Mouse (Mus musculus): ENCODE measurements at regions not wholly inside any gene's neighbourhood (a gene's known extent, or its start where the extent isn't known, plus 50 kb on each side); places are given as distances from the start of the nearest gene placed in this dataset.

- Histone ChIP-seq H3K4me1 (replicated peaks; ENCODE audit: control insufficient read depth in 2 of 2, insufficient read depth in 2 of 2, low read length in 1 of 2) (no peaks in the 10 kb centered on the region; a peak in 1 of 4 replicates), H3K9ac (replicated peaks) (no peak overlapping the region), H3K9me3 (ENCODE audit: control insufficient read depth, low read length) (no peaks in the 10 kb centered on the region), H3K36me3 (replicated peaks; ENCODE audit: control insufficient read depth, insufficient read depth, low read depth) (no peaks in the 10 kb centered on the region), H3K4me3 (ENCODE audit: insufficient read depth in 1 of 2, low read depth in 2 of 2, low read length in 2 of 2) (no peak overlapping the region), H3K4me2 (ENCODE audit: low read depth) (no peak overlapping the region), H3K27ac (no peak overlapping the region), H3K27me3 (ENCODE audit: control insufficient read depth, insufficient read depth, low read length) (no peaks in the 10 kb centered on the region)
- TF ChIP-seq EP300 (IDR thresholded peaks at IDR 0.05; ENCODE audit: low read depth) = no peak
- no peak for TF ChIP-seq CTCF (IDR thresholded peaks at IDR 0.05; ENCODE audit: low read depth)
- WGBS (ENCODE audit: insufficient replicate concordance) = 61% methylated on average over 4 of the region's 4 CpGs
- no peak for DNase-seq (ENCODE audit: low read depth in 3 of 3, low spot score in 3 of 3)
- ATAC-seq (ENCODE audit: insufficient read depth) = no peak
These were observed 208.5 kb downstream of the Rap2a start for GRCm38 (mm10) chr14:120686751-120687150.

- Histone ChIP-seq H3K4me3 (ENCODE audit: insufficient read depth in 1 of 2, low read depth in 2 of 2, low read length in 2 of 2) (no peak overlapping the region), H3K27me3 (ENCODE audit: control insufficient read depth, insufficient read depth, low read length) (no peaks in the 10 kb centered on the region)
These were observed 211.6 kb upstream of the Ipo5 start for GRCm38 (mm10) chr14:120699378-120699777.

GRCm38 (mm10) chr14:120705301-120705801 is 205.7 kb upstream of the Ipo5 start:
- 66% methylated on average over 4 of the region's 4 CpGs for WGBS (ENCODE audit: insufficient replicate concordance)
- Histone ChIP-seq H3K9ac (replicated peaks) (no peak overlapping the region), H3K36me3 (replicated peaks; ENCODE audit: control insufficient read depth, insufficient read depth, low read depth) (no peaks in the 10 kb centered on the region), H3K4me3 (ENCODE audit: insufficient read depth in 1 of 2, low read depth in 2 of 2, low read length in 2 of 2) (no peak overlapping the region), H3K4me2 (ENCODE audit: low read depth) (no peak overlapping the region), H3K27me3 (ENCODE audit: control insufficient read depth, insufficient read depth, low read length) (no peaks in the 10 kb centered on the region; the same call in 1 of the 2 replicates), H3K4me1 (replicated peaks; ENCODE audit: control insufficient read depth in 2 of 2, insufficient read depth in 2 of 2, low read length in 1 of 2) (no peaks in the 10 kb centered on the region), H3K9me3 (ENCODE audit: control insufficient read depth, low read length) (no peaks in the 10 kb centered on the region), H3K27ac (no peak overlapping the region)
- TF ChIP-seq CTCF (IDR thresholded peaks at IDR 0.05; ENCODE audit: low read depth) (no peak), EP300 (IDR thresholded peaks at IDR 0.05; ENCODE audit: low read depth) (no peak)
- DNase-seq (ENCODE audit: low read depth in 3 of 3, low spot score in 3 of 3) (no peak), ATAC-seq (ENCODE audit: insufficient read depth) (no peak)

More at GRCm38 (mm10) chr14:120699378-120699777, 211.6 kb upstream of the Ipo5 start:
- Histone ChIP-seq H3K27ac (no peak overlapping the region), H3K9me3 (ENCODE audit: control insufficient read depth, low read length) (no peaks in the 10 kb centered on the region), H3K4me1 (replicated peaks; ENCODE audit: control insufficient read depth in 2 of 2, insufficient read depth in 2 of 2, low read length in 1 of 2) (no peaks in the 10 kb centered on the region), H3K9ac (replicated peaks) (no peak overlapping the region), H3K4me2 (ENCODE audit: low read depth) (no peak overlapping the region), H3K36me3 (replicated peaks; ENCODE audit: control insufficient read depth, insufficient read depth, low read depth) (no peaks in the 10 kb centered on the region)
- DNase-seq (ENCODE audit: low read depth in 3 of 3, low spot score in 3 of 3) = no peak
- TF ChIP-seq EP300 (IDR thresholded peaks at IDR 0.05; ENCODE audit: low read depth) = no peak
- 36% methylated on average over 4 of the region's 4 CpGs for WGBS (ENCODE audit: insufficient replicate concordance)
- ATAC-seq (ENCODE audit: insufficient read depth) = no peak

- WGBS (ENCODE audit: insufficient replicate concordance) = 52% methylated on average over 4 of the region's 4 CpGs
- ATAC-seq (ENCODE audit: insufficient read depth) = no peak
- TF ChIP-seq CTCF (IDR thresholded peaks at IDR 0.05; ENCODE audit: low read depth) = no peak
- TF ChIP-seq EP300 (IDR thresholded peaks at IDR 0.05; ENCODE audit: low read depth) = no peak
These were observed 200.2 kb upstream of the Ipo5 start for GRCm38 (mm10) chr14:120710782-120711181.

GRCm38 (mm10) chr14:120720464-120721445 is 190.3 kb upstream of the Ipo5 start:
- Histone ChIP-seq H3K4me3 (ENCODE audit: insufficient read depth in 1 of 2, low read depth in 2 of 2, low read length in 2 of 2) (no peak overlapping the region), H3K27ac (no peak overlapping the region), H3K4me1 (replicated peaks; ENCODE audit: control insufficient read depth in 2 of 2, insufficient read depth in 2 of 2, low read length in 1 of 2) (no peaks in the 10 kb centered on the region), H3K9me3 (ENCODE audit: control insufficient read depth, low read length) (no peaks in the 10 kb centered on the region), H3K4me2 (ENCODE audit: low read depth) (no peak overlapping the region), H3K27me3 (ENCODE audit: control insufficient read depth, insufficient read depth, low read length) (no peaks in the 10 kb centered on the region), H3K9ac (replicated peaks) (no peak overlapping the region), H3K36me3 (replicated peaks; ENCODE audit: control insufficient read depth, insufficient read depth, low read depth) (no peaks in the 10 kb centered on the region)
- TF ChIP-seq CTCF (IDR thresholded peaks at IDR 0.05; ENCODE audit: low read depth) = no peak
- TF ChIP-seq EP300 (IDR thresholded peaks at IDR 0.05; ENCODE audit: low read depth) = no peak
- ATAC-seq (ENCODE audit: insufficient read depth) (no peak), DNase-seq (ENCODE audit: low read depth in 3 of 3, low spot score in 3 of 3) (no peak)
- WGBS (ENCODE audit: insufficient replicate concordance) = 63% methylated on average over 20 of the region's 20 CpGs

More at GRCm38 (mm10) chr14:120710782-120711181, 200.2 kb upstream of the Ipo5 start:
- H3K4me3 ChIP-seq (ENCODE audit: insufficient read depth in 1 of 2, low read depth in 2 of 2, low read length in 2 of 2) = no peak overlapping the region
- DNase-seq (ENCODE audit: low read depth in 3 of 3, low spot score in 3 of 3) = no peak
- no peaks in the 10 kb centered on the region for H3K9me3 ChIP-seq (ENCODE audit: control insufficient read depth, low read length)
- H3K36me3 ChIP-seq (replicated peaks; ENCODE audit: control insufficient read depth, insufficient read depth, low read depth) = no peaks in the 10 kb centered on the region
- no peak overlapping the region for H3K27ac ChIP-seq
- H3K9ac ChIP-seq (replicated peaks) = no peak overlapping the region
- H3K4me1 ChIP-seq (replicated peaks; ENCODE audit: control insufficient read depth in 2 of 2, insufficient read depth in 2 of 2, low read length in 1 of 2) = no peaks in the 10 kb centered on the region
- no peaks in the 10 kb centered on the region; the same call in 1 of the 2 replicates for H3K27me3 ChIP-seq (ENCODE audit: control insufficient read depth, insufficient read depth, low read length)
- H3K4me2 ChIP-seq (ENCODE audit: low read depth) = no peak overlapping the region

All from liver, embryonic 14.5 days (tissue).